Mouse (Mus musculus): ENCODE results near the gene Gm13723. TPM values are rescaled to one million over a fixed set of nuclear protein-coding genes. Genes with fewer than 3 reads are reported as not detected.

The Gm13723 gene
- polyA plus RNA-seq (2015; fragmentation: Nextera tagmentation; extraction: Ambion mirVana) = not detected in 2 replicates

GRCm38 (mm10) chr2:86874702-86875101 lies at the start of gene Gm13723:
TSS of gene Gm13723 (minus strand) at chr2:86874802.

GRCm38 (mm10) chr2:86892116-86892515 lies 17.5 kb upstream of the Gm13723 start, which contains the start of gene Olfr1097:
TSS of gene Olfr1097 (minus strand) at chr2:86892216.

DNA sequence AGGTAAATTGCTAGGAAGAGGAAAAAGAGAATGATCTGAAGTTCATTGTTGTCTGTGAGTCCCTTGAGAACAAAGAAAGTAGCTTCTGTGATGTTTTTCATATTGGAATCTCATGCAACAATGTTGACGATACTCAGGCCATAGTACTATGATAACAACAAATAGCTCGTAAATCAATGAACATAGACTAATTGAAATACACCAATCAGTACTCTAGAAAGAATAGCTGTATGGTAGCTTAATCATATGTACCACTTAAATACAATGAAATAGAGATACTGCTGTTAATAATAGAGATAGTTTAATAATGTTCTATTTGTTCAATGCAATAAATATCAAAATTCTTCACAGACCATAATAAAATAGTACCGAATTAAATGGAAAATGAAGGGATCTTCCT lies 23.0 kb downstream of the Gm13723 start, which contains the start of gene Olfr1095:
Olfr1095 (minus strand) TSS at position 101 of the 400 bp plus-strand sequence.

DNA sequence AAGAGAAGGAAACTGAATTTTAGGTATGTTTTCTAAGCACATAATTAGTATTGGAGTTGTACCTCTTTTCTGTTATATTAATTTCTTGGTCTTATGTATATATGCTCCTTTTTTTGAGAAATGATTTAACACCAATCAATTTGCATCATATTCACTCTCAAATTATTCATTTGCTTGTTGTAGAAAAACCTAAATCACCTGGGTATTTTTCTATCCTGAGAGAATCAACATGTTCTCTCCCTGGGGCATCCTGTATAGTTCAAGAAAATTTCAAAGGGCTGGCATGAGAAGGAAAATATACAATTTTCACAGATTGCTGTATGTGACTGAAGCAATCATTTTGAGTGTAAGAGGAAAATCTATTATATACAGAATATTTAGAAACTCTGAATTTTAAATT lies 50.2 kb downstream of the Gm13723 start, which contains the start of gene Olfr1094:
Olfr1094 (plus strand) TSS at position 301 of the 400 bp plus-strand sequence.

Other genes starting within 250 kb of the Gm13723 start
- not detected in 2 replicates for gene Olfr1084, start 235.1 kb downstream of the Gm13723 start, polyA plus RNA-seq (2015; fragmentation: Nextera tagmentation; extraction: Ambion mirVana)
- gene Olfr1085, start 212.8 kb downstream of the Gm13723 start, polyA plus RNA-seq (2015; fragmentation: Nextera tagmentation; extraction: Ambion mirVana) = not detected in 2 replicates
- not detected in 2 replicates for gene Olfr1086, start 194.7 kb downstream of the Gm13723 start, polyA plus RNA-seq (2015; fragmentation: Nextera tagmentation; extraction: Ambion mirVana)
- not detected in 2 replicates for gene Olfr1087, start 176.4 kb downstream of the Gm13723 start, polyA plus RNA-seq (2015; fragmentation: Nextera tagmentation; extraction: Ambion mirVana)
- gene Olfr1089, start 141.1 kb downstream of the Gm13723 start, polyA plus RNA-seq (2015; fragmentation: Nextera tagmentation; extraction: Ambion mirVana) = not detected in 2 replicates
- not detected in 2 replicates for gene Olfr1090, start 115.8 kb downstream of the Gm13723 start, polyA plus RNA-seq (2015; fragmentation: Nextera tagmentation; extraction: Ambion mirVana)
- not detected in 2 replicates for gene Olfr1093, start 92.3 kb downstream of the Gm13723 start, polyA plus RNA-seq (2015; fragmentation: Nextera tagmentation; extraction: Ambion mirVana)
- not detected in 2 replicates for gene Olfr141, start 64.8 kb downstream of the Gm13723 start, polyA plus RNA-seq (2015; fragmentation: Nextera tagmentation; extraction: Ambion mirVana)
- not detected in 2 replicates for gene Olfr1094, start 50.1 kb downstream of the Gm13723 start, polyA plus RNA-seq (2015; fragmentation: Nextera tagmentation; extraction: Ambion mirVana)
- gene Olfr1095, start 23.1 kb downstream of the Gm13723 start, polyA plus RNA-seq (2015; fragmentation: Nextera tagmentation; extraction: Ambion mirVana) = not detected in 2 replicates
- gene Olfr1097, start 17.4 kb upstream of the Gm13723 start, polyA plus RNA-seq (2015; fragmentation: Nextera tagmentation; extraction: Ambion mirVana) = not detected in 2 replicates
- not detected in 2 replicates for gene Olfr1098, start 49.7 kb upstream of the Gm13723 start, polyA plus RNA-seq (2015; fragmentation: Nextera tagmentation; extraction: Ambion mirVana)
- not detected in 2 replicates for gene Olfr1099, start 85.9 kb upstream of the Gm13723 start, polyA plus RNA-seq (2015; fragmentation: Nextera tagmentation; extraction: Ambion mirVana)
- gene Olfr1100, start 105.2 kb upstream of the Gm13723 start, polyA plus RNA-seq (2015; fragmentation: Nextera tagmentation; extraction: Ambion mirVana) = not detected in 2 replicates
- not detected in 2 replicates for gene Olfr1101, start 116.4 kb upstream of the Gm13723 start, polyA plus RNA-seq (2015; fragmentation: Nextera tagmentation; extraction: Ambion mirVana)
- gene Olfr1102, start 123.6 kb upstream of the Gm13723 start, polyA plus RNA-seq (2015; fragmentation: Nextera tagmentation; extraction: Ambion mirVana) = not detected in 2 replicates
- not detected in 2 replicates for gene Olfr1104, start 152.3 kb upstream of the Gm13723 start, polyA plus RNA-seq (2015; fragmentation: Nextera tagmentation; extraction: Ambion mirVana)
- not detected in 2 replicates for gene Olfr1105, start 161.7 kb upstream of the Gm13723 start, polyA plus RNA-seq (2015; fragmentation: Nextera tagmentation; extraction: Ambion mirVana)
- not detected in 2 replicates for gene Olfr1106, start 177.5 kb upstream of the Gm13723 start, polyA plus RNA-seq (2015; fragmentation: Nextera tagmentation; extraction: Ambion mirVana)
- gene Olfr1107, start 201.0 kb upstream of the Gm13723 start, polyA plus RNA-seq (2015; fragmentation: Nextera tagmentation; extraction: Ambion mirVana) = not detected in 2 replicates
- gene Olfr1109, start 221.2 kb upstream of the Gm13723 start, polyA plus RNA-seq (2015; fragmentation: Nextera tagmentation; extraction: Ambion mirVana) = not detected in 2 replicates
- not detected in 2 replicates for gene Olfr259, start 239.8 kb upstream of the Gm13723 start, polyA plus RNA-seq (2015; fragmentation: Nextera tagmentation; extraction: Ambion mirVana)